15 mouse cellular contexts compared by ENCODE assay signal in genomic region chr11:58059752-58060151, GRCm38 (mm10). TPM values are rescaled to one million over a fixed set of nuclear protein-coding genes. Genes with fewer than 3 reads are reported as not detected.
A peak's percentile ranks its signal among the peaks of the same experiment; 100 is the strongest.
DNase-seq lines count a peak whose midpoint lies in the region; ATAC-seq lines count a peak whose summit lies in the region.
"Not testable (repeated sequence)": the region's sequence is repeated elsewhere in the genome, so short reads cannot be mapped to it uniquely, and the experiment has no call there.
"Had no signal": no experiment of that assay in that cellular context is flagged by ENCODE, and none has a peak within 500 bp of the region (broad histone marks: within the 10 kb centered on the region; RNA-seq: fewer than 3 reads in every experiment).

No protein-coding gene starts in this region.

- peak; percentile 52 for DNase-seq in adrenal gland, postnatal 10 days
- DNase-seq in cerebellum, adult 11-12 months, result peak; percentile 42
- DNase-seq in liver, embryonic 13.5 days, result not testable (repeated sequence)
- DNase-seq in ovary, postnatal 36 days (ENCODE audit: low spot score), result peak; percentile 69

- H3K36me3 ChIP-seq in heart, embryonic 12.5 days, result peaks cover 67% of the 10 kb centered on the region
- peaks cover 29% of the 10 kb centered on the region for H3K36me3 ChIP-seq in intestine, embryonic 15.5 days
- peaks cover 59% of the 10 kb centered on the region for H3K36me3 ChIP-seq in limb, embryonic 12.5 days
- peaks cover 74% of the 10 kb centered on the region for H3K36me3 ChIP-seq in liver, embryonic 13.5 days

- H3K4me3 ChIP-seq in heart, embryonic 12.5 days; intestine, embryonic 15.5 days (replicated peaks); limb, embryonic 12.5 days (replicated peaks); liver, embryonic 13.5 days (replicated peaks): not testable (repeated sequence)

- not testable (repeated sequence) for H3K27ac ChIP-seq in heart, embryonic 12.5 days (ENCODE audit: poor library complexity, severe bottlenecking); intestine, embryonic 15.5 days; limb, embryonic 12.5 days; liver, embryonic 13.5 days

- H3K9ac ChIP-seq in heart, embryonic 12.5 days; intestine, embryonic 15.5 days; limb, embryonic 12.5 days (replicated peaks); liver, embryonic 13.5 days: not testable (repeated sequence)

- not testable (repeated sequence) for H3K4me2 ChIP-seq in heart, embryonic 12.5 days; intestine, embryonic 15.5 days (replicated peaks); limb, embryonic 12.5 days; liver, embryonic 13.5 days

- not testable (repeated sequence) for H3K4me1 ChIP-seq in heart, embryonic 12.5 days (replicated peaks); intestine, embryonic 15.5 days (replicated peaks); limb, embryonic 12.5 days (replicated peaks)
- peaks cover 16% of the 10 kb centered on the region for H3K4me1 ChIP-seq in liver, embryonic 13.5 days (replicated peaks)

- H3K9me3 ChIP-seq in heart, embryonic 12.5 days (replicated peaks); intestine, embryonic 15.5 days; limb, embryonic 12.5 days; liver, embryonic 13.5 days (replicated peaks): not testable (repeated sequence)

- H3K27me3 ChIP-seq in heart, embryonic 12.5 days (replicated peaks); intestine, embryonic 15.5 days (replicated peaks); limb, embryonic 12.5 days; liver, embryonic 13.5 days: not testable (repeated sequence)

- 94% methylated on average over 7 of the region's 7 CpGs for WGBS in heart, embryonic 12.5 days
- WGBS in intestine, embryonic 15.5 days, result 85% methylated on average over 7 of the region's 7 CpGs
- WGBS in limb, embryonic 12.5 days, result 91% methylated on average over 7 of the region's 7 CpGs
- 78% methylated on average over 7 of the region's 7 CpGs for WGBS in liver, embryonic 13.5 days (ENCODE audit: insufficient replicate concordance)

- peak; percentile 44 for ATAC-seq in heart, embryonic 12.5 days (ENCODE audit: insufficient number of reproducible peaks, low FRiP score)
- ATAC-seq in intestine, embryonic 15.5 days, result peak; percentile 53
- 0 out of 2 replicates have a peak, but pooled peaks have one; percentile 20 for ATAC-seq in limb, embryonic 12.5 days (ENCODE audit: insufficient number of reproducible peaks, insufficient read depth, low FRiP score, low TSS enrichment, low read depth)
- peak; percentile 37; the same call in 1 of the 2 replicates for ATAC-seq in liver, embryonic 13.5 days (ENCODE audit: low read depth)

RNA-seq across cellular contexts. Expression of gene Gm12248, which starts 33.2 kb away (rescaled TPM):
- total RNA-seq in adrenal gland, postnatal 10 days (2021), result not detected
- polyA plus RNA-seq in heart, embryonic 12.5 days (2016; fragmentation: Nextera tagmentation; extraction: Ambion mirVana), result not detected in 2 replicates
- polyA plus RNA-seq in intestine, embryonic 15.5 days (2015; fragmentation: Nextera tagmentation; extraction: Ambion mirVana), result not detected in 2 replicates
- polyA plus RNA-seq in limb, embryonic 12.5 days (2016; fragmentation: Nextera tagmentation; extraction: Ambion mirVana), result not detected in 2 replicates
- not detected in 2 replicates for polyA plus RNA-seq in liver, embryonic 13.5 days (2015; fragmentation: Nextera tagmentation; extraction: Ambion mirVana)
- total RNA-seq: gastrocnemius, adult 8-10 months; gastrocnemius, postnatal 36 days; heart, postnatal 10 days; heart, postnatal 4 days had no signal
- polyA plus RNA-seq: embryonic facial prominence, embryonic 10.5 days; forebrain, embryonic 11.5 days; forebrain, embryonic 15.5 days; heart, embryonic 14.5 days had no signal

RNA-seq across cellular contexts. Expression of gene Cnot8, which starts 44.2 kb away (rescaled TPM):
- 10 to 100 TPM; 42.9 to 49.3 TPM for total RNA-seq in adrenal gland, postnatal 10 days (2021)
- 71.7 and 73.8 TPM in 2 replicates for polyA plus RNA-seq in heart, embryonic 12.5 days (2016; fragmentation: Nextera tagmentation; extraction: Ambion mirVana)
- polyA plus RNA-seq in intestine, embryonic 15.5 days (2015; fragmentation: Nextera tagmentation; extraction: Ambion mirVana), result 78.3 and 79.4 TPM in 2 replicates
- 106 and 109 TPM in 2 replicates for polyA plus RNA-seq in limb, embryonic 12.5 days (2016; fragmentation: Nextera tagmentation; extraction: Ambion mirVana)
- polyA plus RNA-seq in liver, embryonic 13.5 days (2015; fragmentation: Nextera tagmentation; extraction: Ambion mirVana), result 39.8 and 44.9 TPM in 2 replicates

RNA-seq across cellular contexts. Expression of gene Larp1, which starts 50.9 kb away (rescaled TPM):
- total RNA-seq in adrenal gland, postnatal 10 days (2021), result 10 to 100 TPM; 78.6 to 85.0 TPM
- polyA plus RNA-seq in heart, embryonic 12.5 days (2016; fragmentation: Nextera tagmentation; extraction: Ambion mirVana), result 17.5 and 18.3 TPM in 2 replicates
- 21.1 and 23.5 TPM in 2 replicates for polyA plus RNA-seq in intestine, embryonic 15.5 days (2015; fragmentation: Nextera tagmentation; extraction: Ambion mirVana)
- polyA plus RNA-seq in limb, embryonic 12.5 days (2016; fragmentation: Nextera tagmentation; extraction: Ambion mirVana), result 17.6 and 21.7 TPM in 2 replicates
- polyA plus RNA-seq in liver, embryonic 13.5 days (2015; fragmentation: Nextera tagmentation; extraction: Ambion mirVana), result 19.9 and 21.6 TPM in 2 replicates
